Mouse (Mus musculus): Measurements from ENCODE around the gene Cntn4. TPM values are rescaled to one million over a fixed set of nuclear protein-coding genes. Genes with fewer than 3 reads are reported as not detected.

Cntn4 gene
- not detected in 2 replicates for polyA plus RNA-seq (2012; rRNA removed)

GRCm38 (mm10) chr6:105677149-105678031, at the start of gene Cntn4:
Cntn4 (plus strand) TSS chr6:105677660.

